Mouse (Mus musculus) A20 (cell line): ENCODE measurements around the gene B3gntl1.

Experiments used
- DNase-seq: peaks from one replicate; pipeline ENCODE4 v3.0.0-alpha.2; 2011; ENCODE audit warnings: low read depth, low spot score

The B3gntl1 gene

GRCm38 (mm10) chr11:121672990-121673572, at the start of gene B3gntl1:
Gene B3gntl1 (minus strand): TSS chr11:121673153.
- DNase-seq: peak; percentile 100

GRCm38 (mm10) chr11:121722434-121722833, 49.5 kb upstream of the B3gntl1 start:
- DNase-seq: no peak

GRCm38 (mm10) chr11:121720752-121721151, 47.8 kb upstream of the B3gntl1 start:
- no peak for DNase-seq

- no peak for DNase-seq
Observed at GRCm38 (mm10) chr11:121717724-121718123, 44.8 kb upstream of the B3gntl1 start.

- DNase-seq: no peak
Observed at GRCm38 (mm10) chr11:121714745-121715485, 42.0 kb upstream of the B3gntl1 start.

- DNase-seq: no peak
Observed at GRCm38 (mm10) chr11:121713569-121713968, 40.6 kb upstream of the B3gntl1 start.

GRCm38 (mm10) chr11:121712987-121713386, 40.0 kb upstream of the B3gntl1 start:
- no peak for DNase-seq

GRCm38 (mm10) chr11:121710245-121710644, 37.3 kb upstream of the B3gntl1 start:
- no peak for DNase-seq

- DNase-seq: no peak
Observed at GRCm38 (mm10) chr11:121709278-121709677, 36.3 kb upstream of the B3gntl1 start.

GRCm38 (mm10) chr11:121706521-121707005, 33.6 kb upstream of the B3gntl1 start:
- peak; percentile 10 for DNase-seq

GRCm38 (mm10) chr11:121703619-121704215, 30.8 kb upstream of the B3gntl1 start:
- DNase-seq: no peak

- DNase-seq: no peak
Observed at GRCm38 (mm10) chr11:121702895-121703618, 30.1 kb upstream of the B3gntl1 start.

- peak; percentile 81 for DNase-seq
Observed at GRCm38 (mm10) chr11:121702111-121702894, 29.4 kb upstream of the B3gntl1 start.

GRCm38 (mm10) chr11:121701244-121701643, 28.3 kb upstream of the B3gntl1 start, which contains the start of gene Metrnl:
Gene Metrnl (plus strand): TSS chr11:121701544.
- DNase-seq: no peak

GRCm38 (mm10) chr11:121698381-121698955, 25.5 kb upstream of the B3gntl1 start:
- DNase-seq: no peak

GRCm38 (mm10) chr11:121697271-121697670, 24.3 kb upstream of the B3gntl1 start:
- no peak for DNase-seq

- no peak for DNase-seq
Observed at GRCm38 (mm10) chr11:121695304-121696064, 22.5 kb upstream of the B3gntl1 start.

GRCm38 (mm10) chr11:121688024-121688423, 15.1 kb upstream of the B3gntl1 start:
- no peak for DNase-seq

GRCm38 (mm10) chr11:121686674-121687073, 13.7 kb upstream of the B3gntl1 start:
- DNase-seq: no peak

- DNase-seq: no peak
Observed at GRCm38 (mm10) chr11:121686091-121686490, 13.1 kb upstream of the B3gntl1 start.
